Mouse (Mus musculus) cerebellum, adult 9-11 months (tissue): ENCODE results near the gene Myl12a.
"Not testable (repeated sequence)": the region's sequence is repeated elsewhere in the genome, so short reads cannot be mapped to it uniquely, and the experiment has no call there.

Source experiments
- DNase-seq: peaks from one replicate; pipeline ENCODE4 v3.0.0; 2022

Gene Myl12a

GRCm38 (mm10) chr17:70986831-70987660 is 15.6 kb downstream of the Myl12a start:
- no peak for DNase-seq

- DNase-seq, result no peak
Measured at GRCm38 (mm10) chr17:70986355-70986740, 16.3 kb downstream of the Myl12a start.

- DNase-seq, result no peak
Measured at GRCm38 (mm10) chr17:70985501-70986354, 16.9 kb downstream of the Myl12a start.

- DNase-seq, result no peak
Measured at GRCm38 (mm10) chr17:70979345-70980223, 23.1 kb downstream of the Myl12a start.

GRCm38 (mm10) chr17:70977799-70978198 is 24.9 kb downstream of the Myl12a start:
- no peak for DNase-seq

- not testable (repeated sequence) for DNase-seq
Measured at GRCm38 (mm10) chr17:70974065-70974464, 28.6 kb downstream of the Myl12a start.

- no peak for DNase-seq
Measured at GRCm38 (mm10) chr17:70973398-70973797, 29.3 kb downstream of the Myl12a start.

GRCm38 (mm10) chr17:70971206-70971605 is 31.5 kb downstream of the Myl12a start:
- DNase-seq, result no peak

- no peak for DNase-seq
Measured at GRCm38 (mm10) chr17:70968606-70969191, 34.0 kb downstream of the Myl12a start.

GRCm38 (mm10) chr17:70967646-70968045 is 35.0 kb downstream of the Myl12a start:
- no peak for DNase-seq

GRCm38 (mm10) chr17:70967191-70967590 is 35.5 kb downstream of the Myl12a start:
- DNase-seq, result no peak

- DNase-seq, result no peak
Measured at GRCm38 (mm10) chr17:70966126-70966525, 36.6 kb downstream of the Myl12a start.

- no peak for DNase-seq
Measured at GRCm38 (mm10) chr17:70965281-70965680, 37.4 kb downstream of the Myl12a start.

- DNase-seq, result peak; percentile 85
Measured at GRCm38 (mm10) chr17:70963546-70963945, 39.1 kb downstream of the Myl12a start.

- DNase-seq, result no peak
Measured at GRCm38 (mm10) chr17:70951266-70951665, 51.4 kb downstream of the Myl12a start.

GRCm38 (mm10) chr17:70949171-70949570 is 53.5 kb downstream of the Myl12a start:
- no peak for DNase-seq

- no peak for DNase-seq
Measured at GRCm38 (mm10) chr17:70948721-70949120, 54.0 kb downstream of the Myl12a start.

- DNase-seq, result no peak
Measured at GRCm38 (mm10) chr17:70943779-70944178, 58.9 kb downstream of the Myl12a start.
